Mouse (Mus musculus): ENCODE results near the gene Milr1.
A peak's percentile ranks its signal among the peaks of the same experiment; 100 is the strongest.
"Not testable (repeated sequence)": the region's sequence is repeated elsewhere in the genome, so short reads cannot be mapped to it uniquely, and the experiment has no call there.

The Milr1 gene

GRCm38 (mm10) chr11:106751039-106752018 is at the start of gene Milr1:
Gene Milr1, plus strand, starts transcription at chr11:106751226.
- peak; percentile 64 for DNase-seq (ENCODE audit: low read depth, low spot score)

- DNase-seq (ENCODE audit: low read depth, low spot score): no peak
These were observed 49.4 kb upstream of the Milr1 start for GRCm38 (mm10) chr11:106701589-106701988.

GRCm38 (mm10) chr11:106702584-106702983 is 48.4 kb upstream of the Milr1 start:
- no peak for DNase-seq (ENCODE audit: low read depth, low spot score)

- DNase-seq (ENCODE audit: low read depth, low spot score): no peak
These were observed 47.1 kb upstream of the Milr1 start for GRCm38 (mm10) chr11:106703931-106704330.

- DNase-seq (ENCODE audit: low read depth, low spot score): no peak
These were observed 46.5 kb upstream of the Milr1 start for GRCm38 (mm10) chr11:106704399-106705111.

GRCm38 (mm10) chr11:106706212-106706611 is 44.8 kb upstream of the Milr1 start:
- no peak for DNase-seq (ENCODE audit: low read depth, low spot score)

GRCm38 (mm10) chr11:106707085-106707484 is 43.9 kb upstream of the Milr1 start:
- no peak for DNase-seq (ENCODE audit: low read depth, low spot score)

GRCm38 (mm10) chr11:106707866-106708265 is 43.2 kb upstream of the Milr1 start:
- no peak for DNase-seq (ENCODE audit: low read depth, low spot score)

- no peak for DNase-seq (ENCODE audit: low read depth, low spot score)
These were observed 41.6 kb upstream of the Milr1 start for GRCm38 (mm10) chr11:106709227-106709985.

- DNase-seq (ENCODE audit: low read depth, low spot score): no peak
These were observed 40.2 kb upstream of the Milr1 start for GRCm38 (mm10) chr11:106710789-106711188.

- no peak for DNase-seq (ENCODE audit: low read depth, low spot score)
These were observed 36.0 kb upstream of the Milr1 start for GRCm38 (mm10) chr11:106715066-106715465.

GRCm38 (mm10) chr11:106716568-106716967 is 34.5 kb upstream of the Milr1 start:
- DNase-seq (ENCODE audit: low read depth, low spot score): peak; percentile 34

- DNase-seq (ENCODE audit: low read depth, low spot score): no peak
These were observed 30.6 kb upstream of the Milr1 start for GRCm38 (mm10) chr11:106720379-106720778.

- DNase-seq (ENCODE audit: low read depth, low spot score): no peak
These were observed 28.1 kb upstream of the Milr1 start for GRCm38 (mm10) chr11:106722831-106723361.

- no peak for DNase-seq (ENCODE audit: low read depth, low spot score)
These were observed 27.4 kb upstream of the Milr1 start for GRCm38 (mm10) chr11:106723611-106724125.

GRCm38 (mm10) chr11:106724176-106724915 is 26.7 kb upstream of the Milr1 start:
- no peak for DNase-seq (ENCODE audit: low read depth, low spot score)

- not testable (repeated sequence) for DNase-seq (ENCODE audit: low read depth, low spot score)
These were observed 26.1 kb upstream of the Milr1 start for GRCm38 (mm10) chr11:106724916-106725235.

- DNase-seq (ENCODE audit: low read depth, low spot score): no peak
These were observed 23.1 kb upstream of the Milr1 start for GRCm38 (mm10) chr11:106727967-106728366.

GRCm38 (mm10) chr11:106728402-106729366 is 22.3 kb upstream of the Milr1 start:
- DNase-seq (ENCODE audit: low read depth, low spot score): no peak

- no peak for DNase-seq (ENCODE audit: low read depth, low spot score)
These were observed 21.4 kb upstream of the Milr1 start for GRCm38 (mm10) chr11:106729656-106730055.
